Mouse (Mus musculus) kidney, adult 11 months (tissue): ENCODE data around the gene Osbpl3.

Experiments
- DNase-seq: peaks from one replicate; pipeline ENCODE4 v3.0.0; 2022

Gene Osbpl3

GRCm38 (mm10) chr6:50328901-50329300 lies 127.1 kb downstream of the Osbpl3 start:
- DNase-seq = no peak

- DNase-seq = no peak
Measured at GRCm38 (mm10) chr6:50326192-50326591, 129.8 kb downstream of the Osbpl3 start.

GRCm38 (mm10) chr6:50325485-50325884 lies 130.5 kb downstream of the Osbpl3 start:
- DNase-seq = no peak

GRCm38 (mm10) chr6:50322631-50323030 lies 133.4 kb downstream of the Osbpl3 start:
- no peak for DNase-seq

- no peak for DNase-seq
Measured at GRCm38 (mm10) chr6:50321739-50322138, 134.3 kb downstream of the Osbpl3 start.

- DNase-seq = no peak
Measured at GRCm38 (mm10) chr6:50318590-50319172, 137.3 kb downstream of the Osbpl3 start.

GRCm38 (mm10) chr6:50318150-50318549 lies 137.9 kb downstream of the Osbpl3 start:
- no peak for DNase-seq

- DNase-seq = no peak
Measured at GRCm38 (mm10) chr6:50316795-50317505, 139.1 kb downstream of the Osbpl3 start.

GRCm38 (mm10) chr6:50314406-50315071 lies 141.5 kb downstream of the Osbpl3 start:
- DNase-seq = no peak

GRCm38 (mm10) chr6:50312647-50313046 lies 143.4 kb downstream of the Osbpl3 start:
- peak; percentile 66 for DNase-seq

GRCm38 (mm10) chr6:50309019-50309418 lies 147.0 kb downstream of the Osbpl3 start:
- DNase-seq = no peak

- DNase-seq = no peak
Measured at GRCm38 (mm10) chr6:50306625-50307024, 149.4 kb downstream of the Osbpl3 start.

- DNase-seq = peak; percentile 61
Measured at GRCm38 (mm10) chr6:50304949-50305491, 151.0 kb downstream of the Osbpl3 start.

GRCm38 (mm10) chr6:50301121-50301520 lies 154.9 kb downstream of the Osbpl3 start:
- no peak for DNase-seq

GRCm38 (mm10) chr6:50300622-50301021 lies 155.4 kb downstream of the Osbpl3 start:
- DNase-seq = no peak

GRCm38 (mm10) chr6:50299071-50299470 lies 156.9 kb downstream of the Osbpl3 start:
- no peak for DNase-seq

- DNase-seq = no peak
Measured at GRCm38 (mm10) chr6:50297671-50298070, 158.3 kb downstream of the Osbpl3 start.

- no peak for DNase-seq
Measured at GRCm38 (mm10) chr6:50295136-50295535, 160.9 kb downstream of the Osbpl3 start.

- peak; percentile 75 for DNase-seq
Measured at GRCm38 (mm10) chr6:50294128-50294527, 161.9 kb downstream of the Osbpl3 start.

GRCm38 (mm10) chr6:50291650-50292049 lies 164.4 kb downstream of the Osbpl3 start:
- DNase-seq = no peak

GRCm38 (mm10) chr6:50286881-50287280 lies 169.1 kb downstream of the Osbpl3 start:
- DNase-seq = no peak

- DNase-seq = no peak
Measured at GRCm38 (mm10) chr6:50279642-50280041, 176.4 kb downstream of the Osbpl3 start.

- DNase-seq = no peak
Measured at GRCm38 (mm10) chr6:50273947-50274346, 182.1 kb downstream of the Osbpl3 start.

- no peak for DNase-seq
Measured at GRCm38 (mm10) chr6:50273416-50273815, 182.6 kb downstream of the Osbpl3 start.
